Mouse (Mus musculus) forebrain, embryonic 15.5 days (tissue): ENCODE results near the gene Srd5a2. TPM values are rescaled to one million over a fixed set of nuclear protein-coding genes. Genes with fewer than 3 reads are reported as not detected.

Experiments used
- ATAC-seq: fragments of 200-750 bp; cut with Nextera tagmentation; replicated peaks from 2 replicates; pipeline ENCODE4 v1.8.0; 2017; ENCODE audit warnings: mild to moderate bottlenecking, moderate TSS enrichment, moderate library complexity
- H3K27ac ChIP-seq: fragments of 300-500 bp; sonication (generic); replicated peaks from 2 replicates; pipeline ENCODE4 v1.5.1; 2015; ENCODE audit warnings: mild to moderate bottlenecking, inconsistent platforms
- H3K27me3 ChIP-seq: fragments of 300-500 bp; sonication (generic); 2 replicates; pipeline ENCODE4 v1.6.1; 2015; ENCODE audit warnings: inconsistent platforms
- H3K36me3 ChIP-seq: fragments of 300-500 bp; sonication (generic); 2 replicates; pipeline ENCODE4 v1.6.1; 2015; ENCODE audit warnings: mild to moderate bottlenecking, inconsistent platforms
- H3K4me1 ChIP-seq: fragments of 300-500 bp; sonication (generic); 2 replicates; pipeline ENCODE4 v1.6.1; 2015; ENCODE audit warnings: inconsistent platforms
- H3K4me2 ChIP-seq: fragments of 300-500 bp; sonication (generic); replicated peaks from 2 replicates; pipeline ENCODE4 v1.6.1; 2015; ENCODE audit warnings: mild to moderate bottlenecking, inconsistent platforms
- H3K4me3 ChIP-seq: fragments of 300-500 bp; sonication (generic); 2 replicates; pipeline ENCODE4 v1.5.1; 2015; ENCODE audit warnings: mild to moderate bottlenecking, inconsistent platforms
- H3K9ac ChIP-seq: fragments of 300-500 bp; sonication (generic); replicated peaks from 2 replicates; pipeline ENCODE4 v1.6.1; 2015; ENCODE audit warnings: mild to moderate bottlenecking, inconsistent platforms
- H3K9me3 ChIP-seq: fragments of 300-500 bp; sonication (generic); 2 replicates; pipeline ENCODE4 v1.6.1; 2016; ENCODE audit warnings: inconsistent platforms
- WGBS: fragments of 180-500 bp; shearing (Covaris S2); methylation state at CpG from one replicate; pipeline ENCODE4 v1.1.7; 2015; ENCODE audit warnings: mixed read lengths; 5-methylcytosine and 5-hydroxymethylcytosine counted together
- polyA plus RNA-seq: library from polyadenylated mRNA; unstranded; fragments of >200 nt; fragmentation: Nextera tagmentation; extraction: Ambion mirVana; gene quantifications from 2 replicates; pipeline ENCODE4 v1.2.1, GENCODE M21; 2015

The Srd5a2 gene
- polyA plus RNA-seq, 1 experiment from 2014 or later: not detected

DNA sequence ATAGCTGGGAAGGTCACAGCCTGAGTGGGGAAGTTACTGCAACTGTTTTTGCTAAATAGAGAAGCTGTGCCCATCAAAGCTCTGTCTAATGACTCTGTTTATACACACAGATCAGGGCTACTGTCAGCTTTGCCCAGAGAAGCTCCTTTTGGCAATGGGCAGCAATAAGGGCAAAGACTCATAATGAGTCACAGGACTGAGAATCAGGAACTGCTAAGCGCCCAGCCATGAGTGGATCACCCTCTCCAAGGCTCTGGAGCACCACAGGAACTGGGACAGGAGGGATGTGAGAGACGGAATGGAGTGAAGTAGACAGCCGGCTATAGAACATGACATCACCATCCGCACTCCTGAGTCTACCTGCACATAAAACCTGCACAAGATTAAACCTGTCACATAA lies 29.4 kb downstream of the Srd5a2 start:
- no peaks in the 10 kb centered on the region for H3K36me3 ChIP-seq
- no peak overlapping the region for H3K4me3 ChIP-seq
- no peak overlapping the region for H3K27ac ChIP-seq
- H3K27me3 ChIP-seq: no peaks in the 10 kb centered on the region
- whole genome bisulfite sequencing: 81% methylated on average over 4 of the region's 4 CpGs
- ATAC-seq: no peak
- H3K4me1 ChIP-seq: peaks cover 7% of the 10 kb centered on the region; the same call in 1 of the 2 replicates
- no peaks in the 10 kb centered on the region for H3K9me3 ChIP-seq
- no peak overlapping the region for H3K9ac ChIP-seq
- H3K4me2 ChIP-seq: no peak overlapping the region

DNA sequence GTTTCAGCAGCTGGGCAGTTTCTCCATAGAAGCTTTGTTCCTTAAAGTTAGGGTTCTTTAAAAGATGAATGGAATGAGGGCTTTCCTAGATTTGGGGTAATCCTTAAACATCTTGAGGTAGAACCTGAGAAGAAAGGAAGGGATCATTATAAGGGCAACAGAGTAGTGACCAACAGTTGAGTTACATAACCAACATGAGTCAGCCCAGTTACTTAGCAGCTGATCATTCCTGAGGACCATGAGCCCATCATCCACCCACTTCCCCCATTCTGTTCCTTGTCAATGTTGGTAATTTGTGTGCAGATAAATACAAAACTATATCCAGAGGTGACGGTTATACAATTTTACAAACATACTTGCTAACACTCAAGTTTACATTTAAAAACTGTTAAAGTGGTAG lies 30.1 kb downstream of the Srd5a2 start:
- no peaks in the 10 kb centered on the region for H3K36me3 ChIP-seq
- WGBS: 94% methylated on average over 1 of the region's 1 CpGs
- H3K27ac ChIP-seq: no peak overlapping the region
- no peak for ATAC-seq
- no peaks in the 10 kb centered on the region for H3K9me3 ChIP-seq
- H3K27me3 ChIP-seq: no peaks in the 10 kb centered on the region
- peaks cover 7% of the 10 kb centered on the region; the same call in 1 of the 2 replicates for H3K4me1 ChIP-seq
- no peak overlapping the region for H3K4me2 ChIP-seq
- H3K9ac ChIP-seq: no peak overlapping the region
- H3K4me3 ChIP-seq: no peak overlapping the region

DNA sequence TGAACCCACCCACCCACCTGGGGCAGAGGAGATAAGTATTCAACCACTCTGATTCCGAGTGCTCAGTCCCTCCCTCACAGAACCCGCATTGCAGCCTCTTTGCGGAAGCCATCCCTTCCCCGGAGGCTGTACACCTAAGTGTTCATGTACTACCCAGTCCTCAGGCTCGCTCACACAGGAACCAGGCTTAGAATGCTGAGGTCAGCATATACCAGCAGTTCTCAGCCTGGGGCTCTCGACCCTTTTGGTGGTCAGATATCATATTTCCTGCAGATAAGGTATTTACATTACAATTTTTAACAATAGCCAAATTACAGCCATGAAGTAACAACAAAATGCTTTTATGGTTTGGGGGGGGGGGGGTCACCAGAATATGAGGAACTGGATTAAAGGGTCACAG lies 32.6 kb downstream of the Srd5a2 start:
- ATAC-seq: no peak

DNA sequence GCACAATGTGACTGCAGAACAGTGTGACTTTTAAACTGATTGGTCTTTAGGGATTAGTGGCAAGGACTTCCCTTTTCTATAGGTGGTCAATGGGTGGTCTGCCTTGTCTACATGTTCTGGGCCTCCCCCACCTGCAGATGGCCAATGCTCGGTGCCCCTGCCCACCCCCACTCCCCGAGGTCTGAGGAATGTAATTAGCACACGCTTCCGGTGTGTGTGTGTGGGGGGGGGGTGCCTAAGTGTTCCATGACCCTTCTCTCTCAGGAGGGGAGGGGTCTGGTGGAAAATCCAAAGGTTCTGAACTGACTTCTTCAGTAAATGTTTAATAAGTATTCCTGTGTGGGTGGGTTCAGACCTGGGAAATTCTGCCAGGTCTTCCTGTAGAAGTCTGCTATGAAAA lies 39.0 kb downstream of the Srd5a2 start:
- H3K27ac ChIP-seq: no peak overlapping the region
- H3K4me3 ChIP-seq: no peak overlapping the region
- H3K4me2 ChIP-seq: no peak overlapping the region
- no peaks in the 10 kb centered on the region for H3K36me3 ChIP-seq
- H3K9me3 ChIP-seq: no peaks in the 10 kb centered on the region
- H3K9ac ChIP-seq: no peak overlapping the region
- ATAC-seq: no peak
- no peaks in the 10 kb centered on the region for H3K4me1 ChIP-seq
- no peaks in the 10 kb centered on the region for H3K27me3 ChIP-seq
- WGBS: 37% methylated on average over 4 of the region's 4 CpGs

More for the DNA sequence above, 32.6 kb downstream of the Srd5a2 start:
- H3K27ac ChIP-seq: no peak overlapping the region
- H3K4me1 ChIP-seq: peaks cover 4% of the 10 kb centered on the region; the same call in 1 of the 2 replicates
- no peaks in the 10 kb centered on the region for H3K9me3 ChIP-seq
- H3K4me2 ChIP-seq: no peak overlapping the region
- 83% methylated on average over 6 of the region's 6 CpGs for WGBS
- H3K36me3 ChIP-seq: no peaks in the 10 kb centered on the region
- no peaks in the 10 kb centered on the region for H3K27me3 ChIP-seq
- no peak overlapping the region for H3K9ac ChIP-seq
- H3K4me3 ChIP-seq: no peak overlapping the region

DNA sequence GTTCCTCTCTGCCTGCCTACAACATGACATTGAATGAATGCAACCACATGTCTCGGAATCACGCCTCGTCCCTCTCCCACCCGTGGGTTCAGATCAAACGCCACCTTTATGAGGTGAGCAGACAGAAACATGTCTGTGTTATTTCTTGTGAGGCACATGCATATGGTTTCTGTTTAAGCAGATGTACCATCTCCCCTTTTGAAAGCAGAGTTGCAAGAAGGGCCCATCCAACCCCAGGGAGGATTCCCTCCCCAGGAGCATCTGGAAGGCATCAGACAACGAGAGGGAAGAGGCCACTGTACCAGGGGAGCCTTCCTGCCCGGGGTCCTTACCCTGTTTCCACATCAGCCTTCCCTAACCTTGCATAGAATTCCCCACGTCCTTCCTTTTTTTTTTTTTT lies 40.7 kb downstream of the Srd5a2 start:
- Histone ChIP-seq H3K9ac (no peak overlapping the region), H3K36me3 (no peaks in the 10 kb centered on the region)
- WGBS: 85% methylated on average over 8 of the region's 8 CpGs

DNA sequence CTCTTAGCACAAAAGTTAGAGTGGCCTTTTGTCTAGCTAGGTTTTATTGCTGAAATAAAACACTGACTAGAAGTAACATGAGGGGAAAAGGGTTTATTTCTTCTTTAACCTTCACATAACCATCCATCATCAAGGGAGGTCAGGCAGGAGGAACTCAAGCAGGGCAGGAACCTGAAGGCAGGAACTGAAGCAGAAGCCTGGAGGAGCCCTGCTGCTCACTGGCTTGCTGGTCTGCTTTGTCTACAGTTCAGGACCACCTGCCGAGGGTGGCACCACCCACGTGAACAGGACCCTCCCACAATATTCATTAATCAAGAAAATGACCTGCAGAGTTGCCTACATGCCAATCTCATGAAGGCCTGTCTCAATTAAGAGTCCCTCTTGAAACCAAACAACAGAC lies 45.3 kb downstream of the Srd5a2 start:
- no peak overlapping the region for H3K4me3 ChIP-seq

More for the DNA sequence above, 40.7 kb downstream of the Srd5a2 start:
- Histone ChIP-seq H3K27ac (no peak overlapping the region), H3K9me3 (no peaks in the 10 kb centered on the region), H3K4me3 (no peak overlapping the region), H3K4me2 (no peak overlapping the region), H3K27me3 (no peaks in the 10 kb centered on the region), H3K4me1 (no peaks in the 10 kb centered on the region)
- no peak for ATAC-seq

DNA sequence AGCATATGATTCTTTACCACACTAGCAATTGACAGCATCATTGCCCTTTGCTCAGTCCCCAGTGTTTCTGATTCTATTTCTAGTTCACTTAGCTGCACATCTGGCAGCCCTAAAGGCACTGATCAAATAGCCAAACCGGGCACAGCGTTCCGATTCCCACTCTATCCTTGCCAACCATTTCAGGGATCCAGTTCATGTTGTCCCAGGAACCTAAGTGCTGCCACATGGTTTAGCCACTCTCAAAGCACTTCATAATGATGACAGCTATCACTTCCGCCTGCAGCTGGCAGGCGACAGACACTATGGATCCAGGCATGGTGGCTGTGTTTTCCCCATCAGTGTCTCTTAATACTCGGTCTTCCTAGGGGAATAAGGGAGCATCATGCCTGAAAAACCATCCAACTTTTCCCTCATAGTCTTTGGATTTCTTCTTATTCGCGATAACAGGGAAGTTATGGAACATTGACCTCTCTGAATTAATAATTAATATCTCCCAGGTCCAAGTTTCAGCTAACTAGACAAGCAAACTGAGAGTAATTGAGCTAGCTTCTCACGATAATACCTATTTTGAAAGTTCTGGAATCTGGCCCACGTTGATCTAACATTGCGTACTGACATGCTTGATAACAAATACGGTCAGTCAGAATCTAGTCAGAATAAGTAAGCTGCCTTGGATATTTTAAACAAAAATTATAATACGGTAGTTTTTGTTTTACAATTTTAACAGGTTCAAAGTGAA lies 51.6 kb downstream of the Srd5a2 start:
- no peaks in the 10 kb centered on the region for H3K36me3 ChIP-seq
- H3K9me3 ChIP-seq: no peaks in the 10 kb centered on the region
- no peaks in the 10 kb centered on the region for H3K27me3 ChIP-seq
- no peaks in the 10 kb centered on the region for H3K4me1 ChIP-seq
- H3K27ac ChIP-seq: no peak overlapping the region
- H3K4me3 ChIP-seq: no peak overlapping the region
- no peak overlapping the region for H3K9ac ChIP-seq
- 91% methylated on average over 13 of the region's 13 CpGs for WGBS
- ATAC-seq: no peak
- no peak overlapping the region for H3K4me2 ChIP-seq

More for the DNA sequence above, 45.3 kb downstream of the Srd5a2 start:
- no peaks in the 10 kb centered on the region for H3K27me3 ChIP-seq
- no peaks in the 10 kb centered on the region for H3K4me1 ChIP-seq
- no peaks in the 10 kb centered on the region for H3K9me3 ChIP-seq
- no peak overlapping the region for H3K4me2 ChIP-seq
- H3K27ac ChIP-seq: no peak overlapping the region
- no peak overlapping the region for H3K9ac ChIP-seq
- no peaks in the 10 kb centered on the region for H3K36me3 ChIP-seq
- no peak for ATAC-seq
- WGBS: 74% methylated on average over 2 of the region's 2 CpGs

DNA sequence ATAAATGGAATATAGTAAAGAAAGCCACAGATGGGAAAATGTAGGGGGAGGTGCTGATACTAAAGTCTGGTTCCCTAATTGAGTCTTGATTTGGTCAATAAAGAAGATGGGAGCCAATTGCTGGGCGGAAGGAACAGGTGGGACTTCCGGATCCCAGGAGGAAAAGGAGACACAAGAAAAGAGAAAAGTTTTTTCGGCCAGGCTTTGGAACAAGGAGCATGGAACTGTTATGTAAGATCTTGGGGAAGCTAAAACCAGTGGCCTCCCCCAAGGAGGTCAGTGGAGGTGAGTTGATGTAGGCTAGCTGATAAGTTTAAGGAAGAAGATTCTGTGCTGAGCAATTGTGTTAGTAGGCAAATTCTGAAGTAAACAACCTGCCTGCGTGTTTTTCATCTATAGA lies 56.5 kb downstream of the Srd5a2 start:
- no peak overlapping the region for H3K27ac ChIP-seq
- no peak for ATAC-seq
- no peak overlapping the region for H3K4me3 ChIP-seq

DNA sequence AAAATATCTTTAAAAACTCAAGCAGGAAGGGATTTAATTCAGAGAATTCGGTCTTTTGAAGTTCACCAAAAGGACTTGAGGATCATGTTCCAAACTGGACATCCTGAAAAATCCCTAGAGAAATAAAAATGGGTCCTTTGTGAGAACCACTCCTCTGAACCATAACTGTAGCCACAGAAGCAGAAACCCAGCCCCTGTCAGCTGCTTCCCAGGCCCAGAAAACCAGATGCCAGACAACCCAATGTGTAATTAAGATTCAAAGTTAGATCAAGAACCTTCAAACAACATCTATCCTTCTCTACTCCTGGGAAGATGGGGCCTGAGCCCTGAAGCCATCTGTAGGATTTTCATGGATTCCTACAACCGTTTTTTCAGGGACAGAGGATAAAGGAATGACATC lies 61.1 kb downstream of the Srd5a2 start:
- Histone ChIP-seq H3K9ac (no peak overlapping the region), H3K36me3 (no peaks in the 10 kb centered on the region), H3K27me3 (no peaks in the 10 kb centered on the region), H3K4me3 (no peak overlapping the region), H3K9me3 (no peaks in the 10 kb centered on the region), H3K27ac (no peak overlapping the region), H3K4me1 (no peaks in the 10 kb centered on the region), H3K4me2 (no peak overlapping the region)
- 82% methylated on average over 2 of the region's 2 CpGs for WGBS
- ATAC-seq: no peak

More for the DNA sequence above, 56.5 kb downstream of the Srd5a2 start:
- Histone ChIP-seq H3K4me2 (no peak overlapping the region), H3K4me1 (no peaks in the 10 kb centered on the region), H3K27me3 (no peaks in the 10 kb centered on the region), H3K36me3 (no peaks in the 10 kb centered on the region), H3K9ac (no peak overlapping the region), H3K9me3 (no peaks in the 10 kb centered on the region)
- 90% methylated on average over 4 of the region's 4 CpGs for WGBS

DNA sequence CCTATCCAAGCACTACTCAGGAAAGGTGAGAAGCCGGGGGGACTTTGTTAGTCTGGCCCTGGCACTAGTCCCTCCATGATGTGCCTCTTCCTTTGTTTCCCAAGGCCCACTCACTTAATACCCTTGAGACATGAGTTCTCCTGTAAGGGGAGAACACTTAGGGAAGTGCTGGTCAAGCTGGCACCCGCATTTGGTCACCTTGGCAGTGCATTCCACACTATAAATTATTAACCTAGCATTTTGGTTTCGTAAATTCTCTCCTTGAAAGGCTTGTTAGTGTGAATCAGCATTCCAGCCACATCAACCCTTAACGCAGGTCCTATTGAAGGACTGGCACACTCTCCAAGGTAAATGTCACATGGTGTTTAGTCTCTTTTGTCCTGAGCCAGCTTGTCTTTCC lies 61.8 kb downstream of the Srd5a2 start:
- Histone ChIP-seq H3K9me3 (no peaks in the 10 kb centered on the region), H3K4me2 (no peak overlapping the region), H3K36me3 (no peaks in the 10 kb centered on the region), H3K27ac (no peak overlapping the region), H3K4me3 (no peak overlapping the region), H3K4me1 (no peaks in the 10 kb centered on the region), H3K27me3 (no peaks in the 10 kb centered on the region), H3K9ac (no peak overlapping the region)
- 84% methylated on average over 4 of the region's 4 CpGs for WGBS
- ATAC-seq: no peak

DNA sequence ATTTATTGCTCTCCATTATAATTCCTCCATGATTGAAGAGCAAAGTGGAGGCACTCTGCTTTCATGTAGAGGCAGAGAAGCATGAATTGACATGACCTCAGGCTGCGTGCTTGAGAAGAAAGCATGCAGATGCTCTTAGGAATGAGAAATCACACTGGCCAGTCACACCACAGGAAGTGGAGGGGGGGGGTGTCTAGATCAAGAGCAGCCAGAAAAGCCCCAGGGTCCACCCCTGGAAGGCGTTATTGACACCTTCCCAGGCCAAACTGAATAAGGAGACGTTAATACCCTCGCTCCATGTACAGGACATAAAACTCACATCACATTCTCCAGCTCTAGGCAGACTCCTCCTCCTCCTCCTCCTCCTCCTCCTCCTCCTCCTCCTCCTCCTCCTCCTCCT lies 63.2 kb downstream of the Srd5a2 start:
- Histone ChIP-seq H3K27ac (no peak overlapping the region), H3K9ac (no peak overlapping the region), H3K4me2 (no peak overlapping the region), H3K36me3 (no peaks in the 10 kb centered on the region), H3K9me3 (no peaks in the 10 kb centered on the region), H3K27me3 (no peaks in the 10 kb centered on the region), H3K4me3 (no peak overlapping the region), H3K4me1 (no peaks in the 10 kb centered on the region)
- ATAC-seq: no peak
- WGBS: 22% methylated on average over 4 of the region's 4 CpGs

DNA sequence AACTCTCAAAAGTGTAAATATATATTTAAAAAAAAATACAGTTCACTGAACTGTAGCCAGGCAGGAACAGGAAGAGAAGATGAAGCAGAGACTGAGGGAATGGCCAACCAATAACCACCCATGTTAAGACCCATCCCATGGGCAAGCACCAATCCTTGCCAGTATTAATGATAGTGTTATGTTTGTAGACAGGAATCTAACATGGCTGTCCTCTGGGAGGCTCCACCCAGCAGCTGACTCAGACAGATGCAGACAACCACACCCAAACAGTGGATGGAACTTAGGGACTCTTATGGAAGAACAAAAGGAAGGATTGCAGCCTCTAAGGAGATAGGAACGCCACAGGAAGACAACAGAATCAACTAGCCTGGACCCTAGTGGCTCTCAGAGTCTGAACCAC lies 64.8 kb downstream of the Srd5a2 start:
- Histone ChIP-seq H3K9me3 (no peaks in the 10 kb centered on the region), H3K27ac (no peak overlapping the region), H3K4me2 (no peak overlapping the region), H3K27me3 (no peaks in the 10 kb centered on the region), H3K4me1 (no peaks in the 10 kb centered on the region), H3K9ac (no peak overlapping the region), H3K4me3 (no peak overlapping the region), H3K36me3 (no peaks in the 10 kb centered on the region)
- no peak for ATAC-seq
- 81% methylated on average over 1 of the region's 1 CpGs for WGBS

DNA sequence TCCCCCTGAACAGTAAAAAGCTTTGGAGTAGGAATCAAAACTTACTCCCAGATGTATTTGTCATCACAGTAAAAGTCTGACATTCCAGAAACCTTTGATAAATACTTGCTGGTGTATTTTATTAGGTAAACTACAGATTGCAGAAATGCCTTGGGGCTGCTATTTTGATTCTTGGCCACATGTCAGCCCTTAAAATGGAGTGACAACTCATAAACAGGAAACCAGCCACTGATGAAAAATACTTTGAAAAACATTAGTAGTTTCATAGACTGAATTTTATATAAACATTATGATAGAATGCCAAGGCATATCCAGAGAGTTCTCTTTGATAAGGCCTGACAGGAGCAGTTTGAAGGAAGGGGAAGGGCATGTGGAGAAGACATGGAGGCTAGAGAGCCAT lies 71.7 kb downstream of the Srd5a2 start:
- Histone ChIP-seq H3K27ac (no peak overlapping the region), H3K27me3 (no peaks in the 10 kb centered on the region), H3K4me1 (no peaks in the 10 kb centered on the region), H3K9ac (no peak overlapping the region), H3K4me2 (no peak overlapping the region), H3K9me3 (no peaks in the 10 kb centered on the region), H3K4me3 (no peak overlapping the region), H3K36me3 (no peaks in the 10 kb centered on the region)
- ATAC-seq: no peak
